Mouse (Mus musculus) lung, adult 18-20 months (tissue): ENCODE measurements around the gene Carmil1.

ENCODE experiments used
- DNase-seq, 2 experiments: peaks; one replicate each; pipeline ENCODE4 v3.0.0; 2022; ENCODE audit warnings: mixed read lengths in 2 of 2

Gene Carmil1

DNA sequence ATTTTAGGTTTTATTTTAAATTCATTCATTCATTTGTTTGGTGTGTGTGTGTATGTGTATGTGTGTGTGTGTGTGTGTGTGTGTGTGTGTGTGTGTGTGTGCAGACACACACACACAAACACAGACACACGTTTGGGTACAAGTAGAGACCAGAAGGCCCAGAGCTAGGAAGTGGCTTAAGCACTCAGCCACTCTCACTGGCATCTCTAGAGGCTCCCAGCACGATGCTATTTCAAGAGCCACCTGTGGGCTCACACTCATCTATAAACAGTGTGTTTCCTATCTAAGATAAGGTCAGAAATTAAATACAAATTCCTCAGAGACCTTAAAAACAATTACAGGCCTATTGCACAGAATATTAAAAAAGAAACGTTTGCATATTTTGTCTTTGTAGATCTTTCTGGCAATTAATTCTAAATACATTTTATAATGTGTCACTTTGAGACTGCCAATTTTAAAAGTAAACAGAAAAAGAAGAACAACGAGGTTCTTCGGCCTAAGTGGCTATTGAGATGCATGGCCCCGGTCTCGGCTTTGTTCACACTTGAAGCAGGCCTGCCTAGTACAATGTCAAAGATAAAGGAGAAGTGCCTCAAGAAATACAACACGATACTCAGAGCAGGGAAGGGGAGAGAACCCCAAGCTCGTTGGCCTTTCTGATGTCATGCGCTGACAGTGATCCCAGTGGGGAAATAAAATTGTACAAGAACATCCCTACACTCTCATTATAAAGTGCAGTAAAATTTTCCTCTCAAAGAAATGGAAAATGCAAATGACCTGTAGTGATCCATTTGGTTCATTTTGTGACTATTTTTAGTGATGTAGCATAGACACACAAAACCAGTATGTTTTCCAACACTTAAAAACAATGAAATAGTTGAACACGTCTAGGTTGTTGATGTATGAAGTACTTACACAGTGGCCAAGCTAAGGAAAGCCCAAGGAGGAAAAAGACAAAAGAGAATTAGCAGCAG is 179.2 kb downstream of the Carmil1 start:
- DNase-seq, result peak; percentile 38 to 59

DNA sequence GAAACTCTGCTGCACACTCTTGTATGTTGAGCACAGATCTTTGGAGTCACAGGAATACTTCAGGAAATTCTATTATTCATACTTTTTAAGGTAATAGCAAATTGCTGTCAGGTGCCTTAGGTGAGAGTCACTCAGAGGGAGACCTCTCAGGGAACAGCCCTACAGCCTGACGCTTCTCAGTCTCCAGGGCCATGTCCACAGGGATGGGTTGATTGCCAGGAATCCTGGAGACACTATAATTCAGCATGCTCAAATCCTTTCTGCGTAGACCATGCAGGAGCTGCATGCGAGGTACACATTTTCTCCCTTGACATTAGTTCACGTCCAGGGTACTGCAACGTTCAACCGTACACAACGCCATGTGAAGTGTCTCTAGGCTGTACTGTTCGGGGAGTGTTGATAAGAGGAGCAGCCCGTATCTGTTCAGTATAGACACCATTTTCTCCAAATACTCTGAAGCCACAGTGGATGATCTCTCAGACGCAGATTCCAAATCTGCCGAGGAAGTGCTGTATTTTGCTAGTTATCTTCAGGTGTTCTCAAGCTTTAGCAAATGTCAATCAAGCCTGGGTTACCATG is 180.0 kb downstream of the Carmil1 start:
- DNase-seq, result no peak

DNA sequence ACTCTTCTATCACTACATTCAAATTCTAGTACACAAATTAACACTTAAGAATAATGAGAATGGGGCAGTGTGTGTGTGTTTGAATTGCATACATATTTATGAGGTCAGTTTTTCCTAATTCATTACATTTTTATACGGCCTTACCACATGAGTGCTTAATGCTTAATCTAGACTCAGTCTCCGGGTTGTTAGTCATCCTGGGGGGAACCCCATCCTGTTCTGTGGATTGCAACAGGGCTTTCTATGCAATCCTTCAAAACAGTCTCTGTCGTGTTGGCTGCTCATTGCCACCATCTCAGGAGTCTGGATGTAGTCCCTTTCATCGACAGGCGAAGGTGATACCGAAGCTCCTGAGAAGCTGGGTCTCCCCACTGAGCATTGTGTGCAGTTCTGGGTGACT is 184.0 kb downstream of the Carmil1 start:
- DNase-seq, result no peak

DNA sequence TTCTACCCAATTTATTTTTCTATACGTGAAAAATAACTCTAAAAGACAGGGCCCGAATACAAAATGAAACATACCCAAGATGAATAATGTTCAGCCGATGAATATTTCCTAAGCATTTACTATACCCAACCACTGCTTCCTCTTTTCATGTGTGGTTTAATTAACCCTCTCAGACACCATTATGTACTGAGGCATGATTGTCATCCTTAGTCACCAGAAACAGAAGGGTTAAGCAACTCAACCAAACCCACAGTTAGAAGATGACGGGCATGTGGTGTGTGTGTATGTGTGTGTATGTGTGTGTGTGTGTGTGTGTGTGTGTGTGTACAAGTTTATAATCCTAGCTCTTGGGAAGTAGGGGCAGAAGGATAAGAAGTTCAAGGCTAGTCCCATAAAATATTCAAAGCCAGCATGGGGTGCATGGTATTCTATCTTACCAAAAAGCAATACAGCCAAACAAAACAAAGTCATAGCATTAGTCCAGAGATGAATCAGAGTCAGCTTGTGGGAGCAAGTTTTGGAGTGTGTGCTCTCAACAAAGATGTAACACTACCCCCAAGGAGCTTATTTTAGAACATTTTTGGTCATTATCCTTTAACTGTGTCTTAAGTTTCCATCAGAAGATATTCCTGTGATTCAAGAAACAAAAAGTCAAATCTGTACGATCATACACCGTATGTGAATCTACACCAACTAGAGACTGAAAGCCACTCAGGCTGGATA is 185.6 kb downstream of the Carmil1 start:
- no peak for DNase-seq

GRCm38 (mm10) chr13:24093108-24093507 is 187.5 kb downstream of the Carmil1 start:
- DNase-seq, result no peak

DNA sequence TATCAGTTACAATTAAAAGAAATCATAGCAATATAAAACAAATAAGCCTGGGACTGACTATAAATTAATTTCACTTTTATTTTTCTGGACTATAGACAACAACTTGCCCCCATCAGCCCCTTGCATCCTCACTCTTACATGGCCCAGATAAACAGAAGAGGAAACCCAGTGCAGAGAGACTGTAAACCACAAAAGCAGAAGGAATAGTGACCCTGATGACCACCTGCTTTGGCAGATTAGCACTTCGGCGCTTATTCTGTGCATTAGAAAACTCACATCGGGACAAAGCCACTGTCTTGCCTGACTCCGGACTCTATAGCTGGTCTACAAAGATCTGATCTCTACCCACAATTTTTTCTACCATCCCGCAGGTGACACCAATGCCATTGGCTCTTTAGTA is 188.5 kb downstream of the Carmil1 start:
- DNase-seq, result no peak

GRCm38 (mm10) chr13:24082153-24082552 is 198.4 kb downstream of the Carmil1 start:
- no peak for DNase-seq

DNA sequence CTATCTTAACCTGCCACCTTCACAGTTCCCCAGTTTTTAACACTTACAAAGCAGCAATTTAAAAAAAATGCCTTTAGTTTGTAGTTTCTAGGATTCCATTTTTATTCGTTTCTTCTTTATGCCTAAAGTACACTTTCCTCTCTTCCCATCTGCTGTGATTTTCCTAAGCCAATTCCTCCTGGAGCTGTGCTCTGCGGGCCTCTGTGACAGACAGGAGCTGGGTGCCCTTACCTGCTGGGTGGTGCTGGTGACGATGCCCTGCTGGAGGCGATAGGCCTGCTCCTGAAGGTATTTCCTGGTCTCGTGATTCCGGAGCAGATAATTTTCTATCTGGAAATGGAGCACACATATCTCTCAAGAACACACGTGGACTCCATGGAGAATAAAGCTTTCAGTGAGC is 198.9 kb downstream of the Carmil1 start:
- no peak for DNase-seq

DNA sequence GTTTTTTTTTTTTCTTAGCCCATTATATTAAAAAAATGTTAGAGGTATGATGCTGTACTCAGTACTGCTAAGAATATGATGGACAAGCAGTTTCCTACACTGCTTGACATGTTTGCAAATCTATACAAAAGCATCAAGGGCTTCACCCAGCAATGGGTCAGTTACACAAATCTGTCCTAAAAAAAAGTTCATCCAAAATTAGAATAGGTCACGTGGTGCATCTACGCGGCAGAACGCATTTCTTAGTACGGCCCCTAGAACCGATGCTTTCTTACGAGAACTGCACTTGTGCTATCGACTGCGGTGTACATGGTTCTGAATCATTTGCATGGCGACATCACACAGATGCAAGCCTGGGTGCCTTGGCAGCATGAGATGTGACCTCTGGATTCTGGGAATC is 208.0 kb downstream of the Carmil1 start:
- no peak for DNase-seq

GRCm38 (mm10) chr13:24067553-24067952 is 213.0 kb downstream of the Carmil1 start:
- no peak for DNase-seq

- no peak for DNase-seq
Observed at GRCm38 (mm10) chr13:24065536-24065935, 215.1 kb downstream of the Carmil1 start.

DNA sequence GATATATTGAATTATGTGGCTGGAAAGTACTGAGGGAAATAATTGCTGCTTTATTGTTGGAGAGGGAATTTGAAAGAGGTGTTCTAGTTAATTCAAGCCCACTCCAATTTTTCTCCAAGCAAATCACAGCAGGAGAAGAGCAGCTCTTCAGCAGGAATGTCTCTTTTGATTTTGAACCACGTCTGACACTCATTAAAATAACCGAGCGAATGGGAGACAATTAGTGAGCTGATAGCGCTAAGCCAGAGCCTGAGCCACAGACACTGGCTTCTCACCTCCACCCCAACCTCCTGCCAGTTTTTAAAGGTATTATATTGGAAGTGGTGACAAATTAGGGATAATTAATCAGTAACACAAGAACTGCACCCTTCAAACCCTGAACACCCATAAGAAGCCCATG is 217.8 kb downstream of the Carmil1 start:
- DNase-seq, result no peak

DNA sequence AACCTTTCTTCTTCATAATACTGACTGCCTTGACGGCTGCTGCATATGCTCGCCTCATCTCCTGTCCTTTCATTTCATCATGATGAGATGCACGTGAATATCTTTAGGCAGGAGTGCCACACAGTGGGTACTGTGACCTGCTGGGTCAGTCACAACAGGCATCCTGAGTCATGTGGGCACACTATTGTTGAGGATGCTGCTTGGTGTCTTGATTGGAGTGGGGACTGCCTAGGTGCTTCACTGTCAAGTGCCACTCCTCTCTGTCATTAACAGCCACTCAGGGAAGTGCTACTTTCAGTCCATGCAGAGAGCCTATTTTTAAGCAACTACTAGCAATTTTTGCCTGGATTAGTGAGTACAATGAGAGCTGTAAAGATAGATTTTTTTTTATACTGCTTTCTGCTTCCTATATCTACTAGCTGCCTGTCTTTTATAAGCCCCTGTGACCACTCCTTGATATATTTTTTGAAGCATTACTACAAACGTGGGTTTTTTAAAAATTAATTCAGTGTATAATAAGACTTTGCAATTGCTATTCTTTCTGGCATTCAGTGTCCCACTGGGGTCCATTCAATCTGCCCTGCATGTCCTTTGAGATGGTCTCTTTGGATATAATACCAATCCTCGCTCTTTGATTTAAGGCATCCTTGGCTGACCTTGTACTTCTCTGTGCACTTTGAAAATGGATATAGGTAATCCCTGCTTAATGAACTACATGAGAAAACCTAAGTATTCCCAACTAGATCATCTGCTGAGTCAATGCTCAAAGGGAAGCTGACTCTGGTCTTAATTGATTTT is 225.3 kb downstream of the Carmil1 start:
- no peak for DNase-seq

GRCm38 (mm10) chr13:24051496-24051895 is 229.1 kb downstream of the Carmil1 start:
- no peak for DNase-seq

- no peak for DNase-seq
Observed at GRCm38 (mm10) chr13:24050330-24050729, 230.3 kb downstream of the Carmil1 start.

GRCm38 (mm10) chr13:24049267-24050034 is 231.1 kb downstream of the Carmil1 start:
- no peak for DNase-seq

DNA sequence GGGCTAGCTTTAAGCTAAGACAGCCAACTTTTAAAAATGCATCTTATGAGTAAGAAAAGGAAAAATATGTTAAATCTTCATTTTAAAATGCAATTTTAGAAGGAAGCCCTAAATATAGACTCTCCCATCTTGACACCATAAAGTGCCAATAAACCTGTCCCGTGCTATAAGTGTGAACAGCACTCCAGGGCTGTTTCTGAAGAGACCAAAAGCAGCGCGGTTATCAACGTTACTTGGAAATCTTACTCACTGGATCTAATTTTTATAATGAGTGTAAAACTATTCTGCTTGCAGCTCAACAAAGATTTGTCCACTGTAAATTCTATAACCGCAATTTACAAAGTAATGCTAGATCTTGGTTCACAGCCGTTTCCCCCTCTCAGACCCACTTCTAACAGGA is 232.0 kb downstream of the Carmil1 start:
- no peak for DNase-seq

GRCm38 (mm10) chr13:24045271-24045670 is 235.3 kb downstream of the Carmil1 start:
- DNase-seq, result no peak

- no peak for DNase-seq
Observed at GRCm38 (mm10) chr13:24040221-24040620, 240.4 kb downstream of the Carmil1 start.

GRCm38 (mm10) chr13:24037502-24037901 is 243.1 kb downstream of the Carmil1 start:
- DNase-seq, result peak; percentile 59 to 70

DNA sequence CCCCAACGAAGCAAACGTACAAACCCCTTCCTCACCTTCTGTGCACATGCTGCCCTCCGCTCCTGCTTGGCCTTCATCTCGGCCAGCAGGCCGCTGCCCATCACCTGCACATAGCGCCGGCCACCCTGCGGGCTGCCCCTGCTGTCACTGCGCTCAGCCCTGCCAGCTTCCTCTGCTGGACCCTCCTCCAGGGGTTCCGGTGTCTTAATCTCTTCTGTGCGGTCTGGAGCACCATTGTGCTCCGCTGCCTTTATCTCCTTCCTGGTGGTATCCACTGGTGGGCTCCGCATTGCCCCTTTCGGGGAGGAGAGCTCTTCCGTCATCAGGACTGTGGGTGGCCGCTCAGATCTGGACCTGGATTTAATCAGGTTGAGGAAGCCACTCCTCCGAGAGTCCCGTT is 244.4 kb downstream of the Carmil1 start:
- DNase-seq, result no peak
